Mouse (Mus musculus): ENCODE data around the gene Dynll1.

Dynll1 gene

DNA sequence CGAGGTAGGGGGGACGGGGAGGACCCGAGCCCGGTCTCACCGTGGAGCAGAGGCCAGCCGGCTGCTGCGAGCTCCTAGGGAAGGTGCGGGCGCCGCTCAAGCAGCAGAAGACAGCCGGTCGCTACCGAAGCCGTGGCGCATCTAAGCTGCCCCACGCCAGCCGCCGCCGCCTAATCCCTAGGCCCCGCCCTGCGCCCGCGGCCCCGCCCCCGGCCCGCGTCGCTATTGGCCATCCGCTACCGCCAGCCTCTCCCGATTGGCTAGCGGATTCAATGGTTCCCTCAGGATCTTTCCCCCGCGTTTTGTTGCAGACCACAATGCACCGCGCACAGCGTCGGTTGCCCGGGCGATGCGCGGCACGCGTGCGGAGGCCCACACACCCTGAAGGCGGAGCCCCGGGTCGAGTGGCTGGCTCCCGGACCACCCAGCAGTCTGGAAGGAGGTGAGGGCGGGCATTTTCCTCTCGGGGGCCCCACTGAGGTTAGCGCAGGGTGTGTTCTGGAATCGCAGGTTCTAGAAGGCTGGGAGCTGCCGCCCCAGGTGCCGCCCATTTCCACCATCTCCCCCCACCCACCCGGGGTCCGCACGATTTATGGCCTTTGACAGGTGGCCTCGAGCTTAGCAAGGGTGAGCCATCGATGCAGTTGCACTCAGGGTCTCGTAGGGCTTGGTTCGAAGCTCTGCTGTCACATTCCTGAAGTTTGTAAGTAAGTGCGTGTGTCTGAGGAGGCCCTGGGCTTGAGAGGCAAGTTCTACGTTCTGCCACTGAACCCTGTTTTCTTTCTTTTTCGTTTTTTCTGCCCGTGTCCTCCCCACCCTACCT is at the start of gene Dynll1:
TSS of gene Dynll1 (minus strand) at position 208 of the 823 bp plus-strand sequence.
- DNase-seq = peak; percentile 99

DNA sequence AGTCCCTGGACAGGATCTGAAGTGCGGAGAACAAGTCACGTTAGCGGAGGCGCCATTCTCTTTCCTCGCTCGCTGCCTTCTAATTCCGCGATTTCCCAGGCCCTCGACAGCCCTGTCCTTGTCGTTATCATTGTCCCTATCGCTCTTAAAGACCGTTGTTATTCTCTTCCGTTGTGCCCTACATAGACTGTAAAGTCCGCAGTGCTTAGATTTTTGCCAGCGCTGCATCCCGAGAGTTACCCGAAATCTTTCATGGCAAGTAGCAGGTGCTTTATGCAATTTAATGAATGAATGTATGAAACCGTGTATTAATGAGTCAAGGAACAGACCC is 48.4 kb upstream of the Dynll1 start:
- no peak for DNase-seq

DNA sequence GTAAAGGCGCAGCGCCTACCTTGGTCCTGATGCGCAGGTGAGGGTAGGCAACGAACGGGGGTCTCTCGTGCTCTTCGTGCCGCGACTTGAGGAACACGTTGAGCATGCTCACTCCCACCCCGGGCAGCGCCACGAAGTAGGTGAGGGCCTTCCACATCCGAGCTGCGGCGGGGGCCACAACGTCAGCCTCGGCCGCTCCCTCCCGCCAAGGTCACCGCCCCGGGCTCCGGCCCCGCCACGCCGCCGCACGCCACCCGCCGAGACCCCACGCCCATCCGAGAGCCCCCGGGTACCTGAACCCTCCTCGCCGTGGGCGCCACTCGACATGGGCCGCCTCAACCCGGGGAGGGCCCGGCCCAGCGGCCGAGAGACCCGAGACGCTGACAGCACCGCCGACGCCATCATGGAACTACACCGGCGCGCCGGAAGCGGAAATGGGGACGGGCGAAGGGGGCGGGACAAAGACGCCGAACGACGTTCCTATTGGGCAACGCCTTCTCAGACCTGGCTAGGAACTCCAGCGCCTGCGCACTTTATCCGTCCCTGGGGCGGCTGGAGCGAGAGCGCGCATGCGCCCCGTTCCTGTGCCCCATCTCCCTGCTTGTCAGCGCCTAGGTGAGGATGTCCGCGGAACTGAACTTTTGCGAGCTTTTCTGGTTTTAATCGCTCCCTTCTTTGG is 47.9 kb upstream of the Dynll1 start, which contains the start of gene Cox6a1:
TSS of gene Cox6a1 (minus strand) at position 436 of the 679 bp plus-strand sequence.
- peak; percentile 99 for DNase-seq

DNA sequence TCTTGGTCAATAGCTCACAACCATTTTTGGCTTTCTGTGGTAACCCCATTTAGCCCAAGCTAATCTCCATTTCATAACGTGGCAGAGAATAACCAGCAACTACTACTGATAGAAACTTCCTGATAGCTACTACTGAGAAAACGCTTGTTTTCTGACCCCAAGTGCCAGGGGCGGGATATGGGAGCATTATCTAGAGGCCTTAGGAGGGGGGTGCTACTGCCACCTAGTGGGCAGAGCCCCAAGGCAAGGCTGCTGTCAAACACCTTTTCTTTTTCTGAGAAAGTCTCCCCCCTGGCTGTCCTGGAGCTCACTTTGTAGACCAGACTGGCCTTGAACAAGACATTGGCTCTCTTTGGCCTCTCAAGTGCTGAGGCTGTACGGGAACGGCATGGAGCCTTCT is 46.8 kb upstream of the Dynll1 start:
- peak; percentile 83 for DNase-seq

DNA sequence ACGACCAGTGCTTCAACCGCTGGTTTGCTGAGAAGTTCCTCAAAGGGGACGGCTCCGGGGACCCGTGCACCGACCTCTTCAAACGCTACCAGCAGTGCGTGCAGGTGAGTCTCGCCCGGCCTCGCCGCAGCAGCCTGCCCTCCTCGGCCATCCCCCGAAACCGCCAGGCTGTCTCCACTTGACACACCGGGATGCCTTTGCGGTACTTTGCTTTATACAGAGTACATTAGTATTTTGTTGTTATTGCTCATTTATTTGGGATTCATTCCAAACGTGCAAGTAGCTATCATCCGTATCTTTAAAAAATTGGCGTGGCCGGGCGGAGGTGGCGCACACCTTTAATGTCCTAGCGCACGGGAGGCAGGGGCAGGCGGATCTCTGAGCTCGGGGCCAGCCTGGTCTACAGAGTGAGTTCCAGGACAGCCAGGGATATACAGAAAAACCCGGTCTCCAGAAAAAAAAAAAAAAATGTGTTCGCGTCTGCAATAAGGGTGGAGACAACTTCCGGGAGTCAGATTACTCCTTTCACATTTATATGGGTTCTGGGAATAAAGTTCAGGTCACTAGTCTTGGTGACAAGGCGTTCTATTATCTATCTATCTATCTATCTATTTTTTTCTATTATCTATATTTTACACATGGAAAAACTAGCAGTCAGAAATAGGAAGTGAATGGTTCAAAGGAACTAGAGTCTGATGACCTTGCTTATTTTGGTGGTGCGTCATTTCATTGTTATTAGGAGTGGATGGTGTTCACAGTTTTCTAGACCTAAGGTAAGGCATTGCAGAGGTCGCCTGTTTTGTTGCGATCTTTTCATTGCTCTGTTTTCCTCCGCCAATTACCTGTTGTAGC is 40.7 kb upstream of the Dynll1 start:
- DNase-seq = no peak

DNA sequence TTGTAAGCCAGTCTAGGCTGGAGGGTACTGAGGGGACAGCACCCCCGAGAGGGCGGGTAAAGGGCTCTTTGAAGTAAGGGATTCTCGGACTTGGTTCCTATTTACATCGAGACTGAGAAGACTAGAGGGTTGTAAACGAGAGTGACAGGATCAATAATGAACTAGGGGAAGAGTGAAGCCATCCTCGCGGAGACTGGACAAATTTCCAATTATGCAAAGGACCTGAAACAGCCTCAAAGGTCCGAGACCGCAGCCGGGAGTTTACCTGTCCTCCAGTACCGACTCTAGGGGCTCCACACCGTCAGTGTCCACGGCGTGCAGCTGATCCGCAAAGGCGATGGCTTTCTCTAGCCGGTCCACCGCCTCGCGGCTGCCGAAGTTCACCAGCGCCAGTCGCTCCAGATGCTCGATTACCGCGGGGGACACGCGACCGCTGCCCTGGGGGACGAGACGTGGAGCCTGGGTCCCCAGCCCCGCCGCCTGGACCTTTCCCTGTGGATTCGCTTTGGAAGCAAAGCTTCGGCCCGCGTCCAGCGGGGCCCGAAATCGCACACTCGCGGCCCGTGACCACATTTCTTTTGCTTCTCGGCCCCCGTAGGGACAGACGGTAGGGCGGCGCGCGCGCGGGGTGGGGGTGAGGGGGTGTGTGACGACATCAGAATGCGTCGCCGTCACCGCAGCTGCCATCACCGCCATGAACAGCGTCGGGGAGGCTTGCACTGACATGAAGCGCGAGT is 39.9 kb upstream of the Dynll1 start, which contains the start of the genes Gatc and Triap1:
TSS of gene Gatc (minus strand) at position 602 of the 737 bp plus-strand sequence.
TSS of gene Triap1 (plus strand) at position 649 of the 737 bp plus-strand sequence.
- DNase-seq = peak; percentile 93

DNA sequence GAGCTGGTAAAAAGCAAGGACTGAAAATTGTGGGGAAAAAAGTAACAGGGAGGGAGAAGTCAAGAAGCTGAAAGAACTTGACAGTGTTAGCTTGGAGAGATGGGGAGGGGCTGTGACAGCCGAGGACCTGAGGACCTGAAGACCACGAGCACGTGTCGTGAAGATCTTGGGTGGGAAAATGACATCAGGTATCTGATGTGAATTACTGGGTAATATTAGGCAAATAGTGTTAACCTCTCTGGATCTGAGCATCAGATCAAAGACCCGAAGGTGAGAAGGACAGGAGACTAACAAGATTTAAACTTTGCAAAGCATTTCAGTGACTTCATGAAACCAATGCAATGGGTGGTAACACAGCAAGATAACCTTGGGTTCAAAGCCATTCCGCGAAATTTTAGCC is 39.2 kb upstream of the Dynll1 start:
- DNase-seq = no peak

DNA sequence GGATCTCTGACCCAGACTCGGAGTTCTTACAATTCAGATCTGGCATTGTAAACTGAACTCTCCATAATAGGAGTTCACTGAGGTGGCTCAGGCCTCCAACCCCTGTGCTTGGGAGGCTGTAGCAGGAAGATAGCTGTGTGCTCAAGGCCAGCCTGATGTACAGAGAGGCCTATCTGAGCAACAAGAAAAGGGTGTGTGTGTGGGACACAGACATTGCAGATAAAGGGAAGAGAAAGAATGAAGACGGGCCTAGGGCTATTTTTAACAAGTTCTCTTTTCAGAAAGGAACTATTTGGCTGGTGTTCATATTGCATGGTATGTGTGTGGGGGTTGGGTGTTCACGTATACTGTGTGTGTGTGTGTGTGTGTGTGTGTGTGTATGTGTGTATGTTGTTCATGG is 32.8 kb upstream of the Dynll1 start:
- DNase-seq = no peak

DNA sequence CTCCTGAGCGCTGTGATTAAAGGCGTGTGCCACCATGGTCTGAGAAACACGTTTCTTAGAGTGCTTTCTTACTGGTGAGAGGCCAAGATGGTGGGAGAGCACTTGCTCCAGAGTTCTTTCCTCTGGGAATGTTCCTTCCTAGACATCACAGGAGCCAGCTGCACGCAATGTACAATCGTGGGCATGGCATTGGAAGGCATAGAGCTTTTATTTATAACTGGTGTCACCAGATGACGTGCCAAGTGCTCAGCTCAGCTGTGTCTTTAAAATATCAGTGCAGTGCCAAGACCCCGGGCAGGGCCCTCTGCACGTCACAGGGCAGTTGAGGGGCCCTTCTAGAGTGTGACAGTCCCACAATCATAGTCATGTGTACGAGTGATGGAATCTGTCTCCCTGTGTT is 30.2 kb upstream of the Dynll1 start:
- DNase-seq = no peak

DNA sequence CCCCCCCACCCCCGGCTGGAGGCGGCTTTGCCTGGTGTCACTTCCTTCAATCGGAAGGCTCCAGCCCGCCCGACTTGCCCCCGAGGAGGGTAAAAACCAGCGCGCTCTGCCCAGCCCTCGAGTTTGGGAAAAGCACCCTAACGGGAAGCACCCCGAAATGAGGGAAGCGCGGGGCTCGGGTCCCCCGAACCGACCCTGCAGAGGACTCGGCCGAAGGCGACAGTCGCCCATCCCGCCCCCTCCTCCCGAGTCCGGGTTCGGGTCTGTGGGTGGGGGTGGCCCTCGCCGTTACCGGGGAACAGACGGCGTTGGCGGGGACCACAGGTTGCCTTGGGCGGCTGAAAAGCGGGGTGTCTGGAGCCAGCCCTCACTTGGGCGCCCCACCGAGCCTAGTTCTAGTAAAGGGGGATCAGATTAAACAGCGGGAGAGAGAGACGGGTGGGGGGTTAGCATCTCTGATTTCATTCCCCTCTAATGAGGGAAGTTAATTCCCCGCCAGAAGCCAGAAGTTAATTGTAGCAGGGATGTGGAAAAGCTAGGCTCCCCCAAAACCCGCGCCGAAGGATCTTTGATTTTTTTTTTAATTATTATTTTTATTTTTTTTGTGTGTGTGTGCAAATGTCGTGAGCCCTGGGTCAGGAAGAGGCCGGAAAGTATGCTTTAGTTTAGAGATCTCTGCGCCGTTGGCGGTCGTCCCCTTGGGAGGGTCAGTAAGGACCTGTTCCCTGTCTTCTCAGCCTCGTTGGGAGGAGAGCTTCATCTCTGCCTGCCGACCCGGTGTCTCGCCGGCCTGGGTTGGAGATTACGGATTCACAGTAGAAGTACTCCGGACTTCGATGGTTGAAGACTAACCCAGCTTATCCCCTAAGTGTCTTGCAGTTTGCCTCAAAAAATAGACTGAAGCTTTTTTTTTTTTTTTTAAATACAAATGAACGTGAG is 27.1 kb upstream of the Dynll1 start:
- DNase-seq = peak; percentile 55

DNA sequence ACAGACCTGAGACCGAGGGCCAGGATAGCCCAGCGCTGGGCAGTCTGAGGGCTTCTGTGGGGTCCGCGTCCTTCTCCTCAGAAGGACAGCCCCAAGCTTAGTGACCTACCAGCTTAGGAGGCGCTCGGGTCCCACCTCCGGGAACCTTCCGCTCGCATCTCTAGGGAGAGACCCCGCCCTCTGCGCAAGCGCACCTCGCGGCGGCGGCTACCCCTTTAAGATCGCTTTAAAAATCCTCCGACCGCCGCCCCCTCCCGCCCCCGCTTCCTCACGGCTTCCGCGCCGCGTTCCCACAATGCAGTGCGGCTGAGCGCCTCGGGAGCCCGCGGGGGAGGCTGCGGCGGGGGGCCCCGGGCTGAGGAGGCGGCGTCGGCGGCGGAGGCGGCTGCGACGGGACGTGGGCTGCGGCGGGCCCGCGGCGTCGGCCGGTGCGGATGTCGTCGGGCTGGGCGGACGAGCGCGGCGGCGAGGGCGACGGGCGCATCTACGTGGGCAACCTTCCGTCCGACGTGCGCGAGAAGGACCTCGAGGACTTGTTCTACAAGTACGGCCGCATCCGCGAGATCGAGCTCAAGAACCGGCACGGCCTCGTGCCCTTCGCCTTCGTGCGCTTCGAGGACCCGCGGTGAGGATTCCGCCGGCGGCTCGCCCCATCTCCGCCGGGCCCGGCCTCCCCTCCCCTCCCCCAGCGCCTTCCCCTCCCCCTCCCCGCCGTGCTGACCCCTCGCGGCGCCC is 26.2 kb upstream of the Dynll1 start, which contains the start of gene Srsf9:
TSS of gene Srsf9 (plus strand) at position 303 of the 735 bp plus-strand sequence.
- peak; percentile 93 for DNase-seq

DNA sequence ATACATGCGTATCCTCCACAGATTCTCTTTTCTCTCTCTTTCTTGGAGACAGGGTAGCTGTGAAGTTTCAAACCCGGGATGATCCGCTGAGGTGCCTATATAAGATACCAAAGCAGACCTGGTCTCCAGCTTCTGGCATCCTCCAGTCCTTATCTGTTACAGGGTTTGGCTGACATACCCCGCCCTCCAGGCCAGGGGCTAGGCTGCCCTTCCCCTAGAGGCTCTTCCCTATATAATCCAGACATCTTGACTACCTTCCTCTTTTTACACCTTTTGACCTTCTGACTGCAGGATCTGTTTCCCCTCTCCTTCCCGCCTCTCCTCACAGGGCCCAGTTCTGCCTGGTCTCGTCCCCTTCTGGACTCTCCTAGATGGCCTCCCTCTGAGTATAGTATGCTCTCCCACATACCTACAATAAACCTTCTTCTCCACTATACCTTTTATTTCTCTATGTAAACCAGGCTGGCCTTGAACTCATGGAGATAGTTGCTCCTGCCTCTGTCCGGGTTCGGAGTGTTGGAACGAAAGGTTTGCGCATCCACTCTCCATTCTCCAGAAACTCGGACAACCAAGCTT is 25.5 kb upstream of the Dynll1 start:
- DNase-seq = no peak

DNA sequence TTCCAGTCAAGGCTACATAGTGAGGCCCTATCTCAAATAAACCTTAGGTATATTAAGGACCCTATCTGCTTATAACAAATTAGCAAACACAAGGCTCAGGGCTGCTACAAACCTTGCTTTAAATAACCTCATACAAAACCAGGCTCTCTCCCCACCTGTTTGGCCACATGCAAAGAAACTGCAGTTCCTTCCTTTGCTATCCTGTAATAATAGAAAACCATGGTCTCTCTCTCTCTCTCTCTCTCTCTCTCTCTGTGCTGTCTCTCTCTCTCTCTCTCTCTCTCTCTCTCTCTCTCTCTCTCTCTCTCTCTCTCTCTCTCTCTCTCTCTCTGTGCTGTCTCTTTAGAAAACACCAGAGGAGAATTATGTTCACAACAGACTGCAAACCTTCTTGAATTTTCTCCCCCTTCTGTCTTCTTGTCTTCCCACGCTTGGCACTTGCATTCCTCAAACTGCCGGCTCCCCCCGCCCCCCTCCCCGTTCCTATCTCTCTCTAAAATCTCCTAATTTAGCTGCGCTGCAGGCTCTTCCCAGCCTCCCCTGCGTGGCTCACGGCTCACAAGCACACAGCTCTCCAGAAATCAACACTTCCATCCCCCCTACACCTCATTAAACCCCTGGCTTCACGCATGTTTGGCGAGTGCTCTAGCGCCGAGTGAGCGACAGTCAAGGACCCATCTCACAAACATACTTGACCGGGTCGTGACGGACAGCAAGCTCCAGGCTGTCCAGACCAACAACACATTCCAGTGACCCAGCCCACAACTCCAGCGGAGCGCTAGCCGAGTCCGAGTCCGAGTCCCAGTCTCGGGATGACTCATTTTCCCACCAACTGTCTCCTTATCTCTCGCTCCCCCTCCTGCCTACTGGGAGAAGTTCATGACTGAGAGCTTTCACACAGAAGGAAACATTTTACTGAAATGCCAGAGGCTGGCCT is 18.5 kb upstream of the Dynll1 start:
- peak; percentile 59 for DNase-seq

DNA sequence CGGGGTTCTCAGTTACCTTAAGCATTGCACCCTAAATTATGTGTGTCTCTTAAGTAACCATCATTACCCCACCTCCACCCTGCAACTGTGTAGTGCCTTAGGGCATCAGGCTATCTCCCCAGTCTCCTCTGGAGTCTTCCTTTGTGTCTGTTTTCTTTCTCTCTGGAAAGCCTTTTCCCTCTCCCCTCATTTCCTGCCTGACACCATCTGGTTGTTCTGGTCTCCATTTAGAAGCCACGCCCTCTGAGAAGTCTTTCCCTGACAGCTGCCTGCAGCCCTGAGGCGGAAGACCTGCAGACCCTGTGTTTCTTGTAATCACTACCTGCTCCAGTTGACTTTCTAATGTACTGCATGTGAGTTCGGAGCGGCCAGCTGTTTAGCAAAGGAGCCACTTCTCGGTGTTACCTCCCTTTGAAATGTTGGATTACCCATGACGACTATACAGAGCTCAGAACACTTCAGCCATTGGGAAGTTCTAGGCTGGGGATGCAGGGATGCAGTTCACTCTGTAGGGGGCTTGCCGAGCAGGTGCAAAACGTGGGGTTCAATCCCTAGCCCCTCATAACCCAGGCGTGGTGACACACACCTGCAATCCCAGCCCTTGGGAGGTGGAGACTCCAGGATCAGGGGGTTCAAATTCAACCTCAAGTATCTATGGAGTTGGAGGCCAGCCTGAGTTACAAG is 17.0 kb upstream of the Dynll1 start:
- DNase-seq = no peak

DNA sequence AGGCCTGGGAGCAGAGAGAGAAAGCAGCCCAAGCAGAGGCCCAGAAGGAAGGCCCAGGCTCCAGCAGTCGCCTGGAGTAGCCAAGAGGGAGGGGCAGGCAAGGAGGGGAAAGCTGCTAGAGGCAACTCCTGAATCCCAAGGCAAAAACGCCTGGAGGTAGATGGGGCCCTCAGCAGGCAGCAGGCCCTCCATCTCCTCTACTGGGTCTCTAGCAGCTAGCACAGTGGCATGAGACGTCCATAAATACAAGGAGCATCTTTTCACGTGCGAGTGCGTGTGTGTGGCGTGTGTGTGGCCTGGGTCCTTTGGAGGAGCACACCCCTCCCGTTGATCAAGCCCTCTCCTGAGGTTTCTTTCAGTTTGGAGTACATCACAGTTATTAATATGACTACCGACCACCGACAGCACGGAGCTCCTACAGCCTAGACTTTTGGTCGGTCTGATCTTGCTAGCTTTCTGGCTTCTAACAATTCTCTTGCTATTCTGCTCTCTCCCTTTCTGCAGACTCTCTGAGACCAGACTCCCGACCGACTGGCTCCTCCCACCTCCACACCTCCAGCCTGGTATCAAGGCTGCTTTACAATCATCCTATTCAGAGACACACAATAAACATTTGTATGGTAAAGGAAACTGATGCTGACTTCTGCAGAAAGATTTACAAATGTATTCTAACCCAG is 16.3 kb upstream of the Dynll1 start:
- DNase-seq = no peak

DNA sequence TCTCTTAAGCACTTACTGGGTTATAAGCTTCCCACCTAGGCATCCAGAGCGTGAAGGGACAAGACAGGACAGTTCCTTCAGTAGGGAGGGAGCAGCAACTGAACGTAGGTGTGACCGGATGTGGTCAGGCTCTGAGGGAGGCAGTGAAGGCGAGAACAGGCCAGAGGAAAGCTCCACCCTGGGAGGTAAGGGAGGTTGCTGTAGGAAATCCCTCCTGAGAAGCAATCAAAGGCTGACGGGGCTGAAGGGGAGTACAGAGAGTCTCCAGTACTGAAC is 12.8 kb upstream of the Dynll1 start:
- DNase-seq = no peak

DNA sequence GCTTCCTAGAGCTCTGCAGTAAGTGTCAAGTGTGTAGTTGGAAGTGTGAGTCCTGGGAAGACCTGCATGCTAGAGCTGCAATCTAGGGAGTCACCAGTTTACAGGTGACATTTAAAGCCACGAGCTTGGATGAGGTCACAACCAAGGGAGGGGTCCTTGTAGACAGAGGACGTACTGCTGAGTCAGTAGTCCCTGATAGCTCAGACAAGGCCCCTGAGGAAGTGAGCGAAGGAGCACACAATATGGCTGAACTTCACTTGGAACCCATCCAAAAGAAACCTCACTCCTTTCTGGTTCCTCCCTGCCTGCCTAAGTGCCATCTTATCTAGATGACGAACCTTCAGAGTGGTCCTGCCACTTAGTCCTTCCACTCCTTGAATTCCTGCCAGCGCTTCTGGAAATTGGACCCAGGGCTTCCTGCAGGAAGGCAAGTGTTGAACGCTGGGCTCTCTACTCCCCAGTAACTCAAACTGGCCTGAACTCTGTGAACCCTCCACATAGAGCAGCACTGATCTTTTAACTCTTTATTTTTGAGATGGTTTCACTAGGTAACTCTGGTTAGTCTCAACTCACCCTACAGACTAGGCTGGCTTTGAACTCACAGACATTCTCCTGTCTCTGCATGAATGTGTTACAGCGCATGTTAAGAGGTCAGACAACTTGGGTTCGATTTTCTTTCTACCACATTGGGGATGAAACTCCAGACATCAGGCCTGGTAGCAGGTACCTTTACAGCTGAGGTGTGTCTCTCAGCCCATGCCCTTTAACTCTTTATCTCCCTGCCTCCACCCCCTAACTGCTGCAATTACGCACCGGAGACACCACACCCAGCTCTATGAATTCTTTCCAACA is 12.2 kb upstream of the Dynll1 start:
- DNase-seq = no peak
